Mouse (Mus musculus): ENCODE results near the gene Ntrk3. TPM values are rescaled to one million over a fixed set of nuclear protein-coding genes. Genes with fewer than 3 reads are reported as not detected.

Gene Ntrk3
- total RNA-seq, 1 experiment from 2014 or later = 38.2 TPM

- no peak for DNase-seq
Observed at GRCm38 (mm10) chr7:78333422-78333821, 404.4 kb downstream of the Ntrk3 start.

- no peak for DNase-seq
Observed at GRCm38 (mm10) chr7:78328301-78328700, 409.5 kb downstream of the Ntrk3 start.

- DNase-seq = no peak
Observed at GRCm38 (mm10) chr7:78326185-78326584, 411.6 kb downstream of the Ntrk3 start.

GRCm38 (mm10) chr7:78318640-78319039 lies 419.2 kb downstream of the Ntrk3 start:
- no peak for DNase-seq

- no peak for DNase-seq
Observed at GRCm38 (mm10) chr7:78305770-78306169, 432.0 kb downstream of the Ntrk3 start.

GRCm38 (mm10) chr7:78305029-78305428 lies 432.8 kb downstream of the Ntrk3 start:
- DNase-seq = no peak

- DNase-seq = no peak
Observed at GRCm38 (mm10) chr7:78297290-78297689, 440.5 kb downstream of the Ntrk3 start.

- DNase-seq = no peak
Observed at GRCm38 (mm10) chr7:78294322-78294721, 443.5 kb downstream of the Ntrk3 start.

- DNase-seq = no peak
Observed at GRCm38 (mm10) chr7:78290186-78290585, 447.6 kb downstream of the Ntrk3 start.

GRCm38 (mm10) chr7:78286516-78287238 lies 451.1 kb downstream of the Ntrk3 start:
- no peak for DNase-seq

- DNase-seq = no peak
Observed at GRCm38 (mm10) chr7:78269506-78270250, 468.1 kb downstream of the Ntrk3 start.

GRCm38 (mm10) chr7:78267461-78268007 lies 470.3 kb downstream of the Ntrk3 start:
- DNase-seq = no peak

GRCm38 (mm10) chr7:78264432-78265002 lies 473.3 kb downstream of the Ntrk3 start:
- no peak for DNase-seq

- no peak for DNase-seq
Observed at GRCm38 (mm10) chr7:78261420-78262125, 476.2 kb downstream of the Ntrk3 start.

- DNase-seq = no peak
Observed at GRCm38 (mm10) chr7:78258151-78258550, 479.7 kb downstream of the Ntrk3 start.

- no peak for DNase-seq
Observed at GRCm38 (mm10) chr7:78253777-78254385, 483.9 kb downstream of the Ntrk3 start.

GRCm38 (mm10) chr7:78248119-78248642 lies 489.6 kb downstream of the Ntrk3 start:
- no peak for DNase-seq

- DNase-seq = no peak
Observed at GRCm38 (mm10) chr7:78239012-78239411, 498.8 kb downstream of the Ntrk3 start.

- DNase-seq = no peak
Observed at GRCm38 (mm10) chr7:78221668-78222067, 516.1 kb downstream of the Ntrk3 start.

- no peak for DNase-seq
Observed at GRCm38 (mm10) chr7:78220949-78221348, 516.9 kb downstream of the Ntrk3 start.

GRCm38 (mm10) chr7:78190931-78191653 lies 546.7 kb downstream of the Ntrk3 start:
- DNase-seq = peak; percentile 28
